Comparison of ENCODE assay signal across 18 mouse cellular contexts in the genomic region with DNA sequence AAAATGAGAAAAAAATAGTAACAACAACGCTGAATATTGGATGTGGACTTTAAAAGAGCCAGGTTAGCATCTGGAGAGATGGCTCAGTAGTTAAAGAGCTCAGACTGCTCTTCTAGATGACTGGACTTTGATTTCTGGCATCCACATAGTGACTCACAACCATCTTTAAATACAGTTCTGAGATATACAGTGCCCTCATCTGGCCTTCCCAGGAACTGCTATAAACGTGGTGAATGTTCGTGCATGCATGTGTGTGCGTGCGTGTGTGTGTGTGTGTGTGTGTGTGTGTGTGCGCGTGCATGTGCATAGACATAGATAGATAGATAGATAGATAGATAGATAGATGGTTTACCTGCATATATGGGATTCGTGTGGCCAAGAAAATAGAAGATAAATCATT. TPM values are rescaled to one million over a fixed set of nuclear protein-coding genes. Genes with fewer than 3 reads are reported as not detected.
DNase-seq lines count a peak whose midpoint lies in the region; ATAC-seq and TF ChIP-seq lines count a peak whose summit lies in the region.
"Had no signal": no experiment of that assay in that cellular context is flagged by ENCODE, and none has a peak within 500 bp of the region (broad histone marks: within the 10 kb centered on the region; RNA-seq: fewer than 3 reads in every experiment).

No protein-coding gene starts in this region.

- TF ChIP-seq CTCF in stomach, postnatal 0 days (IDR thresholded peaks at IDR 0.05; ENCODE audit: low read depth): peak; percentile 58

- H3K4me2 ChIP-seq in kidney, embryonic 14.5 days (replicated peaks; ENCODE audit: low read depth, low read length): no peak overlapping the region
- H3K4me2 ChIP-seq in stomach, postnatal 0 days (replicated peaks; ENCODE audit: low read depth): no peak overlapping the region
- H3K4me2 ChIP-seq: lung, embryonic 15.5 days had no signal

- 90% methylated on average over 8 of the region's 8 CpGs for WGBS in kidney, embryonic 14.5 days
- 90% methylated on average over 8 of the region's 8 CpGs for WGBS in stomach, postnatal 0 days

- DNase-seq in kidney, adult 9 months: peak; percentile 21
- DNase-seq in thymus, postnatal 4 days: peak; percentile 36
- no peak for DNase-seq in thymus, postnatal 36 days
- peak; percentile 34 for DNase-seq in MEL-GATA-1-ER (ENCODE audit: extremely low read depth, low read depth)
- no peak for DNase-seq in stomach, postnatal 0 days (ENCODE audit: low spot score)
- no peak for DNase-seq in cerebellum, postnatal 10 days
- DNase-seq in spleen, adult 12 weeks (ENCODE audit: low spot score): no peak
- DNase-seq: adrenal gland, adult 2 months; cerebellum, adult 9-10 months; heart, postnatal 10 days; kidney, postnatal 14 days; left cerebral cortex, postnatal 4 days; thymus, postnatal 25 days had no signal

- H3K9ac ChIP-seq in kidney, embryonic 14.5 days (ENCODE audit: low read depth, low read length): no peak overlapping the region
- H3K9ac ChIP-seq in stomach, postnatal 0 days (ENCODE audit: low read length): no peak overlapping the region
- H3K9ac ChIP-seq: lung, embryonic 15.5 days had no signal

- H3K27ac ChIP-seq in kidney, embryonic 14.5 days (ENCODE audit: low read depth, low read length): no peak overlapping the region
- no peak overlapping the region for H3K27ac ChIP-seq in stomach, postnatal 0 days (replicated peaks)
- H3K27ac ChIP-seq: lung, embryonic 15.5 days had no signal

- H3K4me1 ChIP-seq in kidney, embryonic 14.5 days (ENCODE audit: control insufficient read depth, insufficient read depth, low read length): no peaks in the 10 kb centered on the region
- no peaks in the 10 kb centered on the region for H3K4me1 ChIP-seq in stomach, postnatal 0 days (replicated peaks; ENCODE audit: control insufficient read depth, insufficient read depth)

- H3K27me3 ChIP-seq in kidney, embryonic 14.5 days (ENCODE audit: control insufficient read depth, insufficient read depth, low read length): no peaks in the 10 kb centered on the region
- no peaks in the 10 kb centered on the region for H3K27me3 ChIP-seq in stomach, postnatal 0 days (ENCODE audit: control insufficient read depth, insufficient read depth, low read length)
- H3K27me3 ChIP-seq: lung, embryonic 15.5 days had no signal

- no peak for TF ChIP-seq EP300 in stomach, postnatal 0 days (optimal IDR thresholded peaks at IDR 0.05)

- H3K36me3 ChIP-seq in kidney, embryonic 14.5 days (ENCODE audit: control insufficient read depth, insufficient read depth, low read length): no peaks in the 10 kb centered on the region
- no peaks in the 10 kb centered on the region for H3K36me3 ChIP-seq in stomach, postnatal 0 days (ENCODE audit: control insufficient read depth, insufficient read depth, low read length)
- H3K36me3 ChIP-seq: lung, embryonic 15.5 days had no signal

- no peaks in the 10 kb centered on the region for H3K9me3 ChIP-seq in kidney, embryonic 14.5 days (ENCODE audit: control insufficient read depth, low read length)
- no peaks in the 10 kb centered on the region for H3K9me3 ChIP-seq in stomach, postnatal 0 days (ENCODE audit: control insufficient read depth, low read length)
- H3K9me3 ChIP-seq: lung, embryonic 15.5 days had no signal

- H3K4me3 ChIP-seq in kidney, embryonic 14.5 days (ENCODE audit: low read length): no peak overlapping the region
- H3K4me3 ChIP-seq in stomach, postnatal 0 days (ENCODE audit: low read depth, low read length): no peak overlapping the region
- H3K4me3 ChIP-seq: lung, embryonic 15.5 days; myocyte had no signal

- no peak for ATAC-seq in kidney, embryonic 14.5 days (ENCODE audit: low FRiP score, low TSS enrichment)
- no peak for ATAC-seq in stomach, postnatal 0 days (ENCODE audit: low FRiP score, low TSS enrichment)
- ATAC-seq: inflammation-experienced regulatory T-cells, adult 6 months; Patski had no signal

RNA-seq across cellular contexts. Expression of gene Wnk2, which starts 30.3 kb away (rescaled TPM):
- 1.7 and 2.1 TPM in 2 replicates for polyA plus RNA-seq in kidney, embryonic 14.5 days (2014; fragmentation: Nextera tagmentation; extraction: Ambion mirVana)
- 1.6 and 1.7 TPM in 2 replicates for polyA plus RNA-seq in stomach, postnatal 0 days (2015; fragmentation: Nextera tagmentation; extraction: Ambion mirVana)
- polyA plus RNA-seq: inflammation-experienced regulatory T-cells, adult 6 months; myocyte had no signal

Comparison
In these comparisons a context has a peak if more than half of its experiments do, and no peak if none do; other contexts are left out.
1. DNase-seq: peak in kidney, adult 9 months (single experiment), thymus, postnatal 4 days (single experiment) and MEL-GATA-1-ER (single experiment); none in thymus, postnatal 36 days (0 of 2), stomach, postnatal 0 days (single experiment), cerebellum, postnatal 10 days (0 of 2) and spleen, adult 12 weeks (single experiment).